1 mouse cellular context compared by ENCODE assay signal in genomic region chr1:130819737-130820136, GRCm38 (mm10).
TF ChIP-seq lines count a peak whose summit lies in the region.

No protein-coding gene starts in this region.

TF ChIP-seq in CH12.LX, 34 proteins besides CTCF, POLR2A, EP300 and RAD21:
- TF ChIP-seq MEF2A (IDR thresholded peaks at IDR 0.05; ENCODE audit: borderline replicate concordance, low read depth, low read length) (peak; percentile 75; the same call in 1 of the 2 replicates), ZNF384 (IDR thresholded peaks at IDR 0.05; ENCODE audit: low read depth, low read length) (no peak), UBTF (IDR thresholded peaks at IDR 0.05; ENCODE audit: low read depth, low read length) (no peak), CHD2 (IDR thresholded peaks at IDR 0.05; ENCODE audit: low read length) (peak; percentile 66; the same call in 1 of the 2 replicates), MAFK (IDR thresholded peaks at IDR 0.05; ENCODE audit: insufficient replicate concordance, low read length) (no peak; the same call in 1 of the 2 replicates), BHLHE40 (IDR thresholded peaks at IDR 0.05; ENCODE audit: low read depth, low read length) (0 out of 2 replicates have a peak, but pooled peaks have one; percentile 52), NELFE (IDR thresholded peaks at IDR 0.05; ENCODE audit: low read depth, low read length) (no peak), POLR2AphosphoS2 (IDR thresholded peaks at IDR 0.05; ENCODE audit: low read depth, low read length) (no peak), MAZ (IDR thresholded peaks at IDR 0.05; ENCODE audit: low read depth, low read length) (peak; percentile 76), SMC3 (IDR thresholded peaks at IDR 0.05; ENCODE audit: low read depth, low read length) (peak; percentile 6; the same call in 1 of the 2 replicates), MYC (IDR thresholded peaks at IDR 0.05; ENCODE audit: low read depth, low read length) (no peak), JUN (IDR thresholded peaks at IDR 0.05; ENCODE audit: insufficient read depth, low read depth, low read length) (peak; percentile 45; the same call in 1 of the 2 replicates), CHD1 (IDR thresholded peaks at IDR 0.05; ENCODE audit: low read depth, low read length) (no peak), ELF1 (IDR thresholded peaks at IDR 0.05; ENCODE audit: low read depth, low read length) (peak; percentile 47; the same call in 1 of the 2 replicates), IRF4 (IDR thresholded peaks at IDR 0.05; ENCODE audit: low read depth, low read length) (peak; percentile 94), NRF1 (IDR thresholded peaks at IDR 0.05; ENCODE audit: low read depth, low read length) (no peak), USF2 (conservative IDR thresholded peaks at IDR 0.05; ENCODE audit: low read depth, low read length) (no peak), ETS1 (conservative IDR thresholded peaks at IDR 0.05; ENCODE audit: low read depth, low read length) (peak; percentile 40; the same call in 1 of the 2 replicates), ZC3H11A (IDR thresholded peaks at IDR 0.05; ENCODE audit: low read depth, low read length) (no peak), ZKSCAN1 (IDR thresholded peaks at IDR 0.05; ENCODE audit: borderline replicate concordance, low read depth, low read length) (no peak), HCFC1 (IDR thresholded peaks at IDR 0.05; ENCODE audit: low read depth, low read length) (peak; percentile 87), MAX (IDR thresholded peaks at IDR 0.05; ENCODE audit: low read length) (peak; percentile 41; the same call in 1 of the 2 replicates), ZMIZ1 (IDR thresholded peaks at IDR 0.05; ENCODE audit: low read depth, low read length) (no peak), E2F4 (IDR thresholded peaks at IDR 0.05; ENCODE audit: insufficient replicate concordance, low read depth, low read length) (no peak), MXI1 (IDR thresholded peaks at IDR 0.05; ENCODE audit: low read depth, low read length) (no peak), RCOR1 (conservative IDR thresholded peaks at IDR 0.05; ENCODE audit: low read depth, low read length) (0 out of 2 replicates have a peak, but pooled peaks have one; percentile 53), TBP (conservative IDR thresholded peaks at IDR 0.05; ENCODE audit: low read depth, low read length) (0 out of 2 replicates have a peak, but pooled peaks have one; percentile 61), USF1 (IDR thresholded peaks at IDR 0.05; ENCODE audit: low read depth, low read length) (no peak), KAT2A (IDR thresholded peaks at IDR 0.05; ENCODE audit: insufficient replicate concordance, low read length) (0 out of 2 replicates have a peak, but pooled peaks have one; percentile 55), JUND (conservative IDR thresholded peaks at IDR 0.05; ENCODE audit: low read depth, low read length) (peak; percentile 52), GABPA (IDR thresholded peaks at IDR 0.05; ENCODE audit: insufficient replicate concordance, low read depth, low read length) (no peak), SIN3A (IDR thresholded peaks at IDR 0.05; ENCODE audit: low read length) (peak; percentile 69), TCF12 (IDR thresholded peaks at IDR 0.05; ENCODE audit: low read depth, low read length) (peak; percentile 80), PAX5 (IDR thresholded peaks at IDR 0.05; ENCODE audit: low read length) (no peak)
